ENCODE assay signal across 22 mouse cellular contexts in genomic region chr2:70649471-70649870, GRCm38 (mm10). TPM values are rescaled to one million over a fixed set of nuclear protein-coding genes. Genes with fewer than 3 reads are reported as not detected.
DNase-seq lines count a peak whose midpoint lies in the region; ATAC-seq lines count a peak whose summit lies in the region.
"Had no signal": no experiment of that assay in that cellular context is flagged by ENCODE, and none has a peak within 500 bp of the region (broad histone marks: within the 10 kb centered on the region; RNA-seq: fewer than 3 reads in every experiment).

No protein-coding gene starts in this region.

- no peak for ATAC-seq in heart, embryonic 12.5 days (ENCODE audit: insufficient number of reproducible peaks, low FRiP score)
- ATAC-seq: forebrain, embryonic 14.5 days; forebrain, embryonic 16.5 days had no signal

- no peak overlapping the region for H3K9ac ChIP-seq in heart, embryonic 12.5 days
- H3K9ac ChIP-seq: embryonic facial prominence, embryonic 13.5 days; embryonic facial prominence, embryonic 15.5 days; forebrain, embryonic 12.5 days had no signal

- H3K4me2 ChIP-seq in heart, embryonic 12.5 days: no peak overlapping the region
- H3K4me2 ChIP-seq: embryonic facial prominence, embryonic 13.5 days; embryonic facial prominence, embryonic 15.5 days; forebrain, embryonic 12.5 days had no signal

- H3K9me3 ChIP-seq in heart, embryonic 10.5 days: no peaks in the 10 kb centered on the region
- no peaks in the 10 kb centered on the region for H3K9me3 ChIP-seq in heart, embryonic 12.5 days (replicated peaks)
- H3K9me3 ChIP-seq: embryonic facial prominence, embryonic 13.5 days; embryonic facial prominence, embryonic 15.5 days; forebrain, embryonic 10.5 days; forebrain, embryonic 12.5 days had no signal

- WGBS in heart, embryonic 10.5 days: 94% methylated on average over 4 of the region's 4 CpGs
- 81% methylated on average over 4 of the region's 4 CpGs for WGBS in heart, embryonic 12.5 days

- H3K4me1 ChIP-seq in heart, embryonic 10.5 days: no peaks in the 10 kb centered on the region
- no peaks in the 10 kb centered on the region for H3K4me1 ChIP-seq in heart, embryonic 12.5 days (replicated peaks)
- H3K4me1 ChIP-seq: embryonic facial prominence, embryonic 13.5 days; embryonic facial prominence, embryonic 15.5 days; forebrain, embryonic 12.5 days had no signal

- peak; percentile 20 for DNase-seq in adrenal gland, adult 2 months
- DNase-seq in adrenal gland, postnatal 10 days: no peak
- DNase-seq in heart, embryonic 10.5 days (ENCODE audit: low spot score): peak; percentile 4
- peak; percentile 55 for DNase-seq in 3T3-L1 (ENCODE audit: low read depth, low spot score)
- DNase-seq: adrenal gland, adult 8-10 months; adrenal gland, postnatal 25 days; cerebellum, adult 11 months; cerebellum, adult 18-20 months; cerebellum, adult 8-10 months; cerebellum, adult 9-11 months; cerebellum, postnatal 14 days; cerebellum, postnatal 36 days; embryo, embryonic 11 days had no signal

- H3K27me3 ChIP-seq in heart, embryonic 10.5 days (ENCODE audit: insufficient read depth, poor library complexity, severe bottlenecking): no peaks in the 10 kb centered on the region
- H3K27me3 ChIP-seq in heart, embryonic 12.5 days (replicated peaks): peaks cover 3% of the 10 kb centered on the region; the same call in 1 of the 2 replicates
- H3K27me3 ChIP-seq: embryonic facial prominence, embryonic 13.5 days; embryonic facial prominence, embryonic 15.5 days; forebrain, embryonic 12.5 days had no signal

- no peaks in the 10 kb centered on the region for H3K36me3 ChIP-seq in heart, embryonic 10.5 days
- H3K36me3 ChIP-seq in heart, embryonic 12.5 days: no peaks in the 10 kb centered on the region
- H3K36me3 ChIP-seq: embryonic facial prominence, embryonic 13.5 days; embryonic facial prominence, embryonic 15.5 days; forebrain, embryonic 10.5 days; forebrain, embryonic 12.5 days had no signal

- H3K4me3 ChIP-seq in heart, embryonic 10.5 days: no peak overlapping the region
- no peak overlapping the region for H3K4me3 ChIP-seq in heart, embryonic 12.5 days
- H3K4me3 ChIP-seq: embryonic facial prominence, embryonic 13.5 days; embryonic facial prominence, embryonic 15.5 days; erythroblast, embryonic 14.5 days; forebrain, embryonic 10.5 days; forebrain, embryonic 12.5 days had no signal

- no peak overlapping the region for H3K27ac ChIP-seq in heart, embryonic 10.5 days
- no peak overlapping the region for H3K27ac ChIP-seq in heart, embryonic 12.5 days (ENCODE audit: poor library complexity, severe bottlenecking)
- H3K27ac ChIP-seq: embryonic facial prominence, embryonic 13.5 days; embryonic facial prominence, embryonic 15.5 days; forebrain, embryonic 10.5 days; forebrain, embryonic 12.5 days had no signal

RNA-seq across cellular contexts. Expression of gene Gorasp2, which starts 11.9 kb away (rescaled TPM):
- total RNA-seq in adrenal gland, adult 2 months (2021): 100 to 1,000 TPM; 116 to 119 TPM
- 151 and 203 TPM in 2 replicates for polyA plus RNA-seq in adrenal gland, adult 2 months (2012; rRNA removed)
- total RNA-seq in adrenal gland, postnatal 10 days (2021): 10 to 100 TPM; 84.1 to 92.4 TPM
- 198 and 205 TPM in 2 replicates for polyA plus RNA-seq in heart, embryonic 10.5 days (2016; fragmentation: Nextera tagmentation; extraction: Ambion mirVana)
- 158 and 165 TPM in 2 replicates for polyA plus RNA-seq in heart, embryonic 12.5 days (2016; fragmentation: Nextera tagmentation; extraction: Ambion mirVana)

RNA-seq across cellular contexts. Expression of gene Gm26558, which starts 12.4 kb away (rescaled TPM):
- total RNA-seq in adrenal gland, adult 2 months (2021): not detected
- polyA plus RNA-seq in adrenal gland, adult 2 months (2012; rRNA removed): 1.4 and 2.4 TPM in 2 replicates
- under 1 TPM; 0.33 to 0.48 TPM for total RNA-seq in adrenal gland, postnatal 10 days (2021)
- 3.8 and 4.6 TPM in 2 replicates for polyA plus RNA-seq in heart, embryonic 10.5 days (2016; fragmentation: Nextera tagmentation; extraction: Ambion mirVana)
- 3.4 and 4.0 TPM in 2 replicates for polyA plus RNA-seq in heart, embryonic 12.5 days (2016; fragmentation: Nextera tagmentation; extraction: Ambion mirVana)
- total RNA-seq: common myeloid progenitor, adult 5-6 weeks had no signal
- polyA plus RNA-seq: erythroblast, embryonic 14.5 days had no signal
